In genomic region chr9:30756796-30757195, GRCm38 (mm10) we compare ENCODE assay signal across 17 mouse cellular contexts.
A peak's percentile ranks its signal among the peaks of the same experiment; 100 is the strongest.
DNase-seq lines count a peak whose midpoint lies in the region; ATAC-seq and TF ChIP-seq lines count a peak whose summit lies in the region.
"Had no signal": no experiment of that assay in that cellular context is flagged by ENCODE, and none has a peak within 500 bp of the region (broad histone marks: within the 10 kb centered on the region; RNA-seq: fewer than 3 reads in every experiment).

No protein-coding gene starts in this region.

- no peak for TF ChIP-seq CTCF in gastrocnemius, adult 2 months (IDR thresholded peaks at IDR 0.05)

- no peaks in the 10 kb centered on the region for H3K27me3 ChIP-seq in heart, embryonic 10.5 days (ENCODE audit: insufficient read depth, poor library complexity, severe bottlenecking)
- no peaks in the 10 kb centered on the region for H3K27me3 ChIP-seq in heart, embryonic 12.5 days (replicated peaks)
- no peaks in the 10 kb centered on the region for H3K27me3 ChIP-seq in midbrain, embryonic 11.5 days (ENCODE audit: control insufficient read depth, insufficient read depth, low read length)
- no peaks in the 10 kb centered on the region for H3K27me3 ChIP-seq in midbrain, embryonic 10.5 days (ENCODE audit: low read depth, poor library complexity, severe bottlenecking)
- H3K27me3 ChIP-seq: CH12.LX, Patski had no signal

- H3K27ac ChIP-seq in gastrocnemius, adult 2 months, result peak overlapping the region; percentile 38; the same call in 1 of the 2 replicates
- H3K27ac ChIP-seq in heart, embryonic 10.5 days, result no peak overlapping the region
- no peak overlapping the region for H3K27ac ChIP-seq in heart, embryonic 12.5 days (ENCODE audit: poor library complexity, severe bottlenecking)
- no peak overlapping the region for H3K27ac ChIP-seq in midbrain, embryonic 11.5 days (ENCODE audit: low read depth, low read length)
- H3K27ac ChIP-seq in midbrain, embryonic 10.5 days (replicated peaks), result no peak overlapping the region

- no peaks in the 10 kb centered on the region for H3K9me3 ChIP-seq in heart, embryonic 10.5 days
- no peaks in the 10 kb centered on the region for H3K9me3 ChIP-seq in heart, embryonic 12.5 days (replicated peaks)
- no peaks in the 10 kb centered on the region for H3K9me3 ChIP-seq in midbrain, embryonic 11.5 days (ENCODE audit: control insufficient read depth, low read length)
- no peaks in the 10 kb centered on the region for H3K9me3 ChIP-seq in midbrain, embryonic 10.5 days (replicated peaks)
- H3K9me3 ChIP-seq: G1E had no signal

- 92% methylated on average over 4 of the region's 4 CpGs for WGBS in heart, embryonic 10.5 days
- 87% methylated on average over 4 of the region's 4 CpGs for WGBS in heart, embryonic 12.5 days
- 91% methylated on average over 4 of the region's 4 CpGs for WGBS in midbrain, embryonic 11.5 days
- WGBS in midbrain, embryonic 10.5 days, result 93% methylated on average over 4 of the region's 4 CpGs

- no peaks in the 10 kb centered on the region for H3K4me1 ChIP-seq in heart, embryonic 10.5 days
- no peaks in the 10 kb centered on the region for H3K4me1 ChIP-seq in heart, embryonic 12.5 days (replicated peaks)
- no peaks in the 10 kb centered on the region for H3K4me1 ChIP-seq in midbrain, embryonic 11.5 days (ENCODE audit: control insufficient read depth, insufficient read depth, low read length)
- H3K4me1 ChIP-seq in midbrain, embryonic 10.5 days, result no peaks in the 10 kb centered on the region

- ATAC-seq in heart, embryonic 12.5 days (ENCODE audit: insufficient number of reproducible peaks, low FRiP score), result no peak
- ATAC-seq in midbrain, embryonic 11.5 days (ENCODE audit: low FRiP score), result no peak
- ATAC-seq: activated CD4-positive, CD25-positive, alpha-beta regulatory T cell, adult 4 months; CD4-positive, CD25-positive, alpha-beta regulatory T cell, adult 4 months; Patski had no signal

- no peak overlapping the region for H3K9ac ChIP-seq in heart, embryonic 12.5 days
- no peak overlapping the region for H3K9ac ChIP-seq in midbrain, embryonic 11.5 days (ENCODE audit: low read length)

- no peak overlapping the region for H3K4me2 ChIP-seq in heart, embryonic 12.5 days
- no peak overlapping the region for H3K4me2 ChIP-seq in midbrain, embryonic 11.5 days

- no peak overlapping the region for H3K4me3 ChIP-seq in gastrocnemius, adult 2 months
- no peak overlapping the region for H3K4me3 ChIP-seq in heart, embryonic 10.5 days
- H3K4me3 ChIP-seq in heart, embryonic 12.5 days, result no peak overlapping the region
- no peak overlapping the region for H3K4me3 ChIP-seq in midbrain, embryonic 11.5 days (ENCODE audit: low read depth, low read length)
- no peak overlapping the region for H3K4me3 ChIP-seq in midbrain, embryonic 10.5 days

- no peak for DNase-seq in gastrocnemius, adult 2 months
- DNase-seq in gastrocnemius, adult 18-20 months (ENCODE audit: low spot score), result no peak
- DNase-seq in heart, adult 11 months, result peak; percentile 88
- no peak for DNase-seq in heart, postnatal 36 days
- peak; percentile 52 for DNase-seq in heart, embryonic 10.5 days (ENCODE audit: low spot score)
- DNase-seq in midbrain, embryonic 11.5 days (ENCODE audit: low spot score, missing footprints), result peak; percentile 69
- DNase-seq in midbrain, embryonic 10.5 days (ENCODE audit: low spot score), result no peak
- DNase-seq: adrenal gland, postnatal 25 days; B cell, adult 2 months; cerebellum, adult 11 months; cerebellum, adult 11-12 months had no signal

- no peaks in the 10 kb centered on the region for H3K36me3 ChIP-seq in heart, embryonic 10.5 days
- no peaks in the 10 kb centered on the region for H3K36me3 ChIP-seq in heart, embryonic 12.5 days
- no peaks in the 10 kb centered on the region for H3K36me3 ChIP-seq in midbrain, embryonic 11.5 days (ENCODE audit: control insufficient read depth, insufficient read depth, low read length)
- H3K36me3 ChIP-seq in midbrain, embryonic 10.5 days, result no peaks in the 10 kb centered on the region
- H3K36me3 ChIP-seq: G1E had no signal

- intact Hi-C loops in gastrocnemius, adult 2 months (cut with DNase I), result no loop called here
- intact Hi-C loops in heart, postnatal 36 days (cut with DNase I), result no loop called here

Comparison
In these comparisons a context has a peak if more than half of its experiments do, and no peak if none do; other contexts are left out.
1. DNase-seq: peak in heart, adult 11 months (single experiment), heart, embryonic 10.5 days (single experiment) and midbrain, embryonic 11.5 days (single experiment); none in gastrocnemius, adult 2 months (single experiment), gastrocnemius, adult 18-20 months (single experiment), heart, postnatal 36 days (0 of 2) and midbrain, embryonic 10.5 days (single experiment).